Mouse (Mus musculus): ENCODE measurements around the gene Adcyap1.

Gene Adcyap1

DNA sequence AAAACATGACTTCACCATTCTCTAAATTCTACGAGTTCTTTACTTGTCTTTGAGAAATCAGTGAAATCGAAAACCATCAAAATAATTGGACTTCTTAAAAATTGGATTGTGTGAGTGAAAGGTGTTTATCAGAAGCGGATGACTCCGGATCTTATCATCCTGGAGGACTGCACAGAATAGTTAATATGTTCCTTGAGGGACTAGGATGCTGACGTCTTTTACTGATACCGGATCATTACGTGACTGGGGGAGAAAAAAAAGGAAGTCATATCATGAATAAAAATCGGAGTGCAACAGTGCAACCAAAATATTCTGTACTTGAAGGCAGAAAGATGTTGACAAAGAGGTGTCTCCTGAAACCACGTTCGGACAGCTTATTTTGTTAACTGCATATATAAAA, at the start of gene Adcyap1:
Adcyap1 (plus strand) TSS at position 301 of the 400 bp plus-strand sequence.
- no peak for DNase-seq

DNA sequence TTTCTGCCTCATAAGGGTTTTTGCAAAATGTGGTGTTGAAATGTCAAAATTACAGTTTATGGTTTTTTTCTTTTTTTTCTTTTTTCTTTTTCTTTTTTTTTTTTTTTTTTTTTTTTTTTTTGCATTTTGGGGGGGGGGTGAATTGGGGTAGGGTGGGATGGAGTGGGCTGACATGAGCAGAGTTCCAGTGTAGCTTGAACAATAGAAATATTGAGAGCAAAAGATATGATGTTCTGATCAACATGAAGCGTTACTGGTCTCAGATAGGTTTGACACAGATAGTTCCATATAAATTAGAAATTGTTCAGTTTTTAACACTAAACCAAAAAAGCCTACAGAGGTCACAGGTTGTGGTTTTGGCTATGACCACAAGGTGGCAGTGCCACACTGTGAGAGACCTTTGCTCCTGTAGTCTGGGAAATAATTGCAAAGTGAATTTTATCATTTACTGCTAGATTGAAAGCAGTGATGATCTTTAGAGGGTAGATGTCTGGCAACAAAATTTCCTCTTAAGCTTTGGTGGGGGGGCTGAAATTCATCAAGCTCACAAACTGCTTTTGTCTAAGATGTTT, 40.5 kb upstream of the Adcyap1 start:
- peak; percentile 42 for DNase-seq

GRCm38 (mm10) chr17:93169572-93169971, 29.2 kb upstream of the Adcyap1 start:
- DNase-seq = no peak

DNA sequence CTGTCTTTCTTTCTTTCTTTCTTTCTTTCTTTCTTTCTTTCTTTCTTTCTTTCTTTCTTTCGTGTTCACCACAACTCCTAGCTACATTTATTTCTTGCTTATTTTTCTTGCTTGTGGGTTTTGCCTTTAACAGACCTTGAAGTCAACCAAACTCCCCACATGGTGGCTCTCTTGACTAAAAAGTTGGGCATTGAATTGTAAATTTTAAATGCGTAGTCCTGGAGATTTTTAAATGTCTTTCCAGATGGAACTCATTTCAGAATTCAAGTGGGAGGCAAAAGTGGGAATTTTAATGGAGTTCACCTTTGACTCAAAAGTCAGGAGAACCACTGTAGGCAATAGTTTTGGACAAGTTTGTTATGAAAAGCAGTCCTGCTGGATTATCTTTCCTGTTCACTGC, 2.0 kb upstream of the Adcyap1 start:
- DNase-seq = no peak

DNA sequence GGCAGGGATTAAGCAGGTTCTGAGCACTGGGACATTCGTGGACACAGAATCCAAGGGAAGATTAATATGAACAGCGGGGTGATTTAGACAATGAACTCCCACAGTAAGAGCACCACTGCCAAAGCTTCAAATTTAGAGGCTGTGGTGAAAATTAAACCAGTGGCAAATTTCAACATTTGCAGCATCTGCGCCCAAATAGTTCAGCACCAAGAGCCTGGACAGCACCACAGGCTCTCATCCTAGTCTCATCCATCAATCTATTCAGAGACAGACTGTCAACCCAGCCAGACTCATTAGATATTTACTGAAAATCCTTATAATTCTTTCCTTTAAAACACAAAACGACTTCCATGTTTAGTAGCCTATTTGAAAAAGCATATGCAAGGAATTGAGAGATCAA, 604 bp upstream of the Adcyap1 start:
- no peak for DNase-seq

DNA sequence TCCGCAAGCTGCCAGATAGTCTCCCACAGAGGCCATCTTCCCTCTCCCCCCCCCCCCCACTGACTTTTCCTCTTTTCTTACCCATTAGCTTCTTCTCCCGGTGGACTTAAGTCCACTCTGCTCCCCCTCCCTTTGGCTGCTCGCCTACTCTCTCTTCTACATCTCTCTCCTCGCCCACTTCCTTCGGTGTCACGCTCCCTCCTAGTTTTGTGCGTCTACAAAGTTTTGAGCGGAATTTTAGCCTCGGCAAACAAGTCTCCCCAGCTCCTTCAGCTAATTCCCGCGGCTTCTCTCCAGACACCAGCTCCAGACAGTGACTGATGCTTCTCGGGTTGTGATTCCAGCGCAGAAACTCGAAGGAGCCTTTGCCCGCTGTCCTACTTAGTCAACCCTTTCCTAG, 401 bp downstream of the Adcyap1 start:
- no peak for DNase-seq

DNA sequence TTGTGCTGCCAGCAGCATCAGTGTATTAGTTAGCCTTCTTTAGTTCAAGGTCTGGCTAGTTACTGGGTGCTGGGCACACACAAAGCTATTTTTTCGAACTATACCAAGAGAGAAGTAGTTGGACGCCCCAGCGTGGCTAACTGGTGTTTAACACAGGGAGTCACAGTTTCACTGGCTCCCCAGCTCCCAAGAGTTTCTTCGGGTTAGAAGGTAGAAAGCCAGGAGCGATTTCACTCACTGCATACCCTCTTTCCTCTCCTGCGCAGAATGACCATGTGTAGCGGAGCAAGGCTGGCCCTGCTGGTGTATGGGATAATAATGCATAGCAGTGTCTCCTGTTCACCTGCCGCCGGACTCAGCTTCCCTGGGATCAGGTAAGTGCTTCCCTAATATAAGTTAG, 930 bp downstream of the Adcyap1 start:
- no peak for DNase-seq

- DNase-seq = no peak
These were observed 1.8 kb downstream of the Adcyap1 start for GRCm38 (mm10) chr17:93200386-93201264.

GRCm38 (mm10) chr17:93201265-93201925, 2.6 kb downstream of the Adcyap1 start:
- no peak for DNase-seq

DNA sequence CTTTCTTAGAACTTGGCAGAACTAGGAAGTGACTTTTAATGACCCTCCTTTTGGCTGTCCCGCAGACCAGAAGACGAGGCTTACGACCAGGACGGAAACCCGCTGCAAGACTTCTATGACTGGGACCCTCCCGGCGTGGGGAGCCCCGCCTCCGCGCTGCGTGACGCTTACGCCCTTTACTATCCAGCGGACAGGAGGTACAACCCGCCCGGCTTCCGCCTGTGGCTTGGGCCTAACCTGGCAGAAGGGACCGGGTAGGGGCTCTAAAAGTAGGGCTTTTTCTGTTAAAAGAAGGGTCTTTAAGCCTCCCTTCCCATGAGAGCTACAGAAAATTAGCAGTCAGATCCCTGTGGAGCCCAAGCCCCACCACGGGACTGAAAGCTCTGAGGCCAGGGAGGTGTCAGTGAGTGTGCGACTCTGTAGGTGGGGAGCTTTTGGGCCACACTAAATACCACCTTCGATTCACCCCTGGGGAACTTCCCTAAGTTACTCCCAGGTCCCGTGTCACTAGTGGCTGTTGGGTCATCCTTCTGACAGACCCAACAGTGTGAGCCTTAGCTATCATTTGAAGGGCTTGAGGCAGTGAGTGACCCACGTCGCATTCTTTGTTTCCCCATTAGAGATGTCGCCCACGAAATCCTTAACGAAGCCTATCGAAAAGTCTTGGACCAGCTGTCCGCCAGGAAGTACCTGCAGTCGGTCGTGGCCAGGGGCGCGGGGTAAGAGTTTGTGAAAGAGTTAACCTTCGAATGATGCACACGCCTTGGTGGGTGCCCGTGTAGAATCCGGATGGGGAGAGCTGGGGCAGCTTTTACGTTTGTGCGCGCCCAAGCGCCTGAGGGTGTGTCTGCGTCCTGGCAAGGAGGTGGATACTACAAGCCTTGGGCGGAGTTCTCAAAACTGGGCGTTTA, 3.6 kb downstream of the Adcyap1 start:
- peak; percentile 3 for DNase-seq

DNA sequence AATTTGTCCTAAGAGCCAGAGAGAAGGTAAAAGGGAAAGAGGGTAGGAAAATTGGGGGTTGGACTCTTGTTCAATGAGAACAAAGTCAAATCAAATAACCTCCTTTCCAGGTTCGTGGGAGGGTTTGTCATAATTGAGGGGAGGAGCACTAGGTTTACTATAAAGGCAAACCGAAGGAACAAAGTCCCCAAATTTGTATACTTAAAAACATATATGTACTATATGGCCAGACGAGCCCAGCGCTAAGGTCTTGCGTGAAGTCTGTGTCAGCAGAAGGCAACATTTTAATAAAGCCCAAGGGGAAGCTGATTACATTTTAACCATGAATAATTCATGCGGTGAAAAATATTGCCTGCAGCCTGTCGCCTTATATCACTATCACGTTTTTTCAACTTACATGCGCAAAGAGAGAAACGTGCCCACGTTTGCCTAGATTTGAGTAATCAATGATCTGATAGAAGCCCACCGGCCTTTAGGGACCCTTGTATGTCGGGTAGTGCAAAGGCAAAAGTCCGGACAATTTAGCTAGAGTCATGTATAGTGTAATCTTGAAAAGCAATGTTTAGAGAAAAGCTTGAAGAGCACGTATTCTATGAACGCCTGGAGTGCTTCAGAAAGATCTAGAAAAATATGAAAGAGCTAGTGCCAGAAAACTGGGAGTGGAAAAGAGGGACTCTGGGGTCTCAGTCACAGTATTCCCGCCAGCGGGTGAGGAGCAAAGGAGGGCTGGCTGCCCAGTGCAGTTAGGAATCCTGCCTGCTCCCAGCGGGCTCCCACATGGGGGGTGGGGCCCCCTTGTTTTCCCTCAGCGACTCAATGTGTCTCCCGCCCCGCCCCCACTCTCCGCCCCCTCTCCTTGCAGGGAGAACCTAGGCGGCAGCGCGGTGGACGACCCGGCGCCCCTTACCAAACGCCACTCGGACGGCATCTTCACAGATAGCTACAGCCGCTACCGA, 4.5 kb downstream of the Adcyap1 start:
- no peak for DNase-seq

DNA sequence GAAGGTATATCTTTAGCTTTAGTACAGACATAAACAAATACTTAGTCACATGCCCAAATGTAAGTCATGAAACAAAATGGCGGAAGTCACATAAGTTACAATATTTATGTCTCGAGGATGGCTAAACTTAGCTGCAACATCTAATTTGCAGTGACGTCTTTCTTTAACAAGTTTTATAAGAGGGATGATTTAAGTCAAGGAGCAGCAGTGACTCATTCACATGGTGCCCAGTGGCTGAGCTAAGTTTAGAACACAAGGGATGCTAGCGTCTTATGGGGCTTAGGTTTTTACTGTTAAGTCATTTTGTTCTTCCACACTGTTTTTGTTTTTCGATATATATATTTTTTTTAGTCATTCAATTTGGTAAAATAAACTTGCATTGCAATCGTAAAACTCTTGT, 19.0 kb downstream of the Adcyap1 start:
- no peak for DNase-seq

- DNase-seq = no peak
These were observed 19.8 kb downstream of the Adcyap1 start for GRCm38 (mm10) chr17:93218640-93219039.

- no peak for DNase-seq
These were observed 38.5 kb downstream of the Adcyap1 start for GRCm38 (mm10) chr17:93237355-93237754.
